Mouse (Mus musculus) MEL (cell line): ENCODE results near the gene Nr2e3. TPM values are rescaled to one million over a fixed set of nuclear protein-coding genes. Genes with fewer than 3 reads are reported as not detected.

ENCODE experiments used
- DNase-seq: peaks from one replicate; pipeline ENCODE4 v3.0.0; 2011; ENCODE audit warnings: low read depth, low spot score
- H3K27ac ChIP-seq: 2 replicates; pipeline ENCODE4 v1.5.1; 2012; ENCODE audit warnings: low read depth, mild to moderate bottlenecking, control low read depth, low read length, moderate library complexity; ENCODE audit not compliant: control insufficient read depth
- H3K27me3 ChIP-seq, 2 experiments: fragments of 150-350 bp in 1 of 2; sonication (generic) in 1 of 2; 2 replicates each; pipeline ENCODE4 v1.6.1; 2012; ENCODE audit warnings: low read length in 2 of 2, mild to moderate bottlenecking in 2 of 2, improper control_type of control experiment in 1 of 2, moderate library complexity in 1 of 2; ENCODE audit not compliant: insufficient read depth in 2 of 2, control insufficient read depth in 1 of 2
- H3K36me3 ChIP-seq, 2 experiments: 2 replicates each; pipeline ENCODE4 v1.6.1; 2012 to 2014; ENCODE audit warnings: low read length in 2 of 2, improper control_type of control experiment in 1 of 2, inconsistent platforms in 1 of 2, mild to moderate bottlenecking in 1 of 2; ENCODE audit not compliant: insufficient read depth in 2 of 2, control insufficient read depth in 1 of 2
- H3K4me1 ChIP-seq, 2 experiments: fragments of 150-350 bp in 1 of 2; sonication (generic) in 1 of 2; 2 replicates each; pipeline ENCODE4 v1.6.1; 2012; ENCODE audit warnings: low read length in 2 of 2, improper control_type of control experiment in 1 of 2, mild to moderate bottlenecking in 1 of 2; ENCODE audit not compliant: insufficient read depth in 2 of 2, control insufficient read depth in 1 of 2
- H3K4me3 ChIP-seq, 2 experiments: fragments of 150-350 bp in 1 of 2; sonication (generic) in 1 of 2; 2 replicates each; pipeline ENCODE4 v1.5.1; 2012; ENCODE audit warnings: low read depth in 2 of 2, low read length in 2 of 2, mild to moderate bottlenecking in 2 of 2, moderate library complexity in 2 of 2, control low read depth in 1 of 2, improper control_type of control experiment in 1 of 2; ENCODE audit not compliant: control insufficient read depth in 1 of 2, insufficient read depth in 1 of 2
- H3K79me2 ChIP-seq: 2 replicates; pipeline ENCODE4 v1.6.1; 2012; ENCODE audit warnings: mild to moderate bottlenecking, low read length, moderate library complexity; ENCODE audit not compliant: control insufficient read depth, poor library complexity, insufficient read depth
- H3K9ac ChIP-seq: 2 replicates; pipeline ENCODE4 v1.6.1; 2012; ENCODE audit warnings: low read depth, mild to moderate bottlenecking, control low read depth, low read length, moderate library complexity; ENCODE audit not compliant: control insufficient read depth, poor library complexity, severe bottlenecking
- H3K9me3 ChIP-seq: fragments of 150-350 bp; sonication (generic); replicated peaks from 2 replicates; pipeline ENCODE4 v1.6.1; 2012; ENCODE audit warnings: mild to moderate bottlenecking, low read length, improper control_type of control experiment, moderate library complexity; ENCODE audit not compliant: insufficient read depth
- CHD2 ChIP-seq: IDR thresholded peaks from 2 replicates; pipeline ENCODE4 v1.6.1; 2011; ENCODE audit warnings: low read length, improper control_type of control experiment
- EP300 ChIP-seq, 2 experiments: IDR thresholded peaks; 2 replicates each; pipeline ENCODE4 v1.6.1; 2011; ENCODE audit warnings: improper control_type of control experiment in 2 of 2, low read length in 2 of 2, low read depth in 1 of 2, mild to moderate bottlenecking in 1 of 2
- GATA1 ChIP-seq: IDR thresholded peaks from 2 replicates; pipeline ENCODE4 v1.6.1; 2011; ENCODE audit warnings: low read depth, low read length, improper control_type of control experiment
- HCFC1 ChIP-seq: IDR thresholded peaks from 2 replicates; pipeline ENCODE4 v1.6.1; 2012; ENCODE audit warnings: low read depth, mild to moderate bottlenecking, inconsistent platforms, low read length, improper control_type of control experiment, moderate library complexity
- KAT2A ChIP-seq: conservative IDR thresholded peaks from 2 replicates; pipeline ENCODE4 v1.6.1; 2012; ENCODE audit warnings: low read depth, low read length, improper control_type of control experiment, inconsistent platforms
- MAFK ChIP-seq: IDR thresholded peaks from 2 replicates; pipeline ENCODE4 v1.6.1; 2011; ENCODE audit warnings: low read depth, mild to moderate bottlenecking, low read length, improper control_type of control experiment, borderline replicate concordance
- POLR2AphosphoS2 ChIP-seq: IDR thresholded peaks from 2 replicates; pipeline ENCODE4 v1.6.1; 2011; ENCODE audit warnings: low read length, improper control_type of control experiment
- RAD21 ChIP-seq: IDR thresholded peaks from 2 replicates; pipeline ENCODE4 v1.6.1; 2011; ENCODE audit warnings: mild to moderate bottlenecking, low read depth, low read length, improper control_type of control experiment
- TBP ChIP-seq: IDR thresholded peaks from 2 replicates; pipeline ENCODE4 v1.8.0; 2011; ENCODE audit warnings: low read depth, low read length, improper control_type of control experiment
- TCF12 ChIP-seq: IDR thresholded peaks from 2 replicates; pipeline ENCODE4 v1.6.1; 2014; ENCODE audit warnings: low read depth, mild to moderate bottlenecking, inconsistent platforms, low read length, improper control_type of control experiment, moderate library complexity
- ZKSCAN1 ChIP-seq: IDR thresholded peaks from 2 replicates; pipeline ENCODE4 v1.6.1; 2012; ENCODE audit warnings: low read depth, mild to moderate bottlenecking, inconsistent platforms, low read length, improper control_type of control experiment, moderate library complexity
- polyA plus RNA-seq, 2 experiments: library from polyadenylated mRNA; stranded (reverse) in 1 of 2; unstranded in 1 of 2; fragments of >175 nt in 1 of 2; fragments of >200 nt in 1 of 2; gene quantifications; 2 replicates each; pipeline versions ENCODE4 v1.2.1 to v1.2.4; 2012; ENCODE audit warnings: low replicate concordance in 2 of 2, low read depth in 1 of 2; ENCODE audit not compliant: insufficient read length in 2 of 2, insufficient read depth in 1 of 2, missing spikeins in 1 of 2
- total RNA-seq: library from RNA; depleted of rRNA; stranded (reverse); fragments of 300-350 nt; gene quantifications from 2 replicates; pipeline ENCODE4 v1.2.3, GENCODE M21; 2012; rRNA removed

Gene Nr2e3
- total and polyA plus RNA-seq, 3 experiments: not detected

DNA sequence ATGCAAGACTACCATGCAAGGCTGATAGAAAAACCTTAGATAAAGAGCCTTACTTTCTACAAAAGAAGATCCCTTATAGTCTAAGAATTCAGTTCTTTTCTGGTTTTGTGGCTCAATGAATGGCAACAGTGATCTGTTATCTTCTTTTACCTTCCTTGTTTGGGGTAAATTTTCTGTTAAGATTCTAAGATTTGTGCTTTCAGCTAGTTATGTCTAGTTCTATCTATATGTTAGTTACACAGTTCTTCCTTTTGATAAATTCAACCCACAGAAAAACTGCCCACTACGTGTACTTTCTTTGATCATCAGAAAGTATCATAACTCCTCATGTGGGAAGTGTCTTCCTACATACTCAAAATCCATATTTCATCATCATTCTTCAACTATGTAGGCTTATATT lies 45.7 kb downstream of the Nr2e3 start:
- Histone ChIP-seq H3K79me2 (no peaks in the 10 kb centered on the region), H3K4me3 (no peak overlapping the region), H3K27ac (no peak overlapping the region), H3K36me3 (peaks cover 0 to 11% of the 10 kb centered on the region in 2 experiments; a peak in 2 of 4 replicates), H3K27me3 (no peaks in the 10 kb centered on the region), H3K9ac (no peak overlapping the region), H3K4me1 (peaks cover 0 to 9% of the 10 kb centered on the region in 2 experiments; a peak in 2 of 4 replicates), H3K9me3 (no peaks in the 10 kb centered on the region)
- peak; percentile 18 for DNase-seq
- TF ChIP-seq TCF12 (peak; percentile 30; the same call in 1 of the 2 replicates), ZKSCAN1 (peak; percentile 64; the same call in 1 of the 2 replicates), EP300 (IDR thresholded peaks at IDR 0.05; ENCODE audit: low read depth in 1 of 2, low read length in 2 of 2) (peak; percentile 17 to 63; a peak in 1 of 4 replicates), GATA1 (no peak)

DNA sequence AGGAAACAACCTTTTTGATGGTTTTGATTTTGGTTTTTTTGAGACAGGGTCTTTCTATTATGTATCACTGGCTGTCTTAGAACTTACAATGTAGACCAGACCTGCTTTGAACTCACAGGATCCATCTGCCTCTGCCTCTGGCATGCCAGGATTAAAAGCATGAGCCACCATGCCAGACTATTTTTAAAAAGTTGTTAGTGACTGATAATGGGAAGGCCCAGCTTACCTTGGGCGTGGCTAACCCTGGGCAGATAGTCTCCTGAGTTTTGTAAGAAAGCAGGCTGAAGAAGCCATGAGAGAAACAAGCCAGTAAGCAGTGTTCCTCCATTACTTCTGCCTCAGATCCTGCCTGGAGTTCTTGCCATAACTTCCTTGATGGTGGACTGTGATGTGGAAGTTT lies 57.1 kb downstream of the Nr2e3 start:
- no peaks in the 10 kb centered on the region for H3K27me3 ChIP-seq
- no peaks in the 10 kb centered on the region for H3K79me2 ChIP-seq
- H3K9me3 ChIP-seq: no peaks in the 10 kb centered on the region
- TF ChIP-seq MAFK: no peak
- TF ChIP-seq POLR2AphosphoS2: no peak
- no peak for TF ChIP-seq ZKSCAN1
- TF ChIP-seq TBP: peak; percentile 69
- TF ChIP-seq HCFC1: no peak
- TF ChIP-seq CHD2: no peak
- no peak for TF ChIP-seq RAD21
- no peak for TF ChIP-seq KAT2A
- H3K36me3 ChIP-seq: peaks cover 0 to 5% of the 10 kb centered on the region in 2 experiments; a peak in 2 of 4 replicates
- H3K27ac ChIP-seq: no peak overlapping the region
- DNase-seq: peak; percentile 50
- H3K4me1 ChIP-seq: no peaks in the 10 kb centered on the region
- H3K4me3 ChIP-seq: no peak overlapping the region
- H3K9ac ChIP-seq: no peak overlapping the region

Other genes with a start within 250 kb of the Nr2e3 start
- gene Senp8, start 209.9 kb downstream of the Nr2e3 start, total RNA-seq: 2.7 TPM in 2 replicates
- 1 to 10 TPM in 1 of 2 experiments, not detected in 1; 5.5 TPM for gene Senp8, start 209.9 kb downstream of the Nr2e3 start, polyA plus RNA-seq
- 3.3 and 3.8 TPM in 2 replicates for gene Myo9a, start 209.8 kb downstream of the Nr2e3 start, total RNA-seq
- 100 to 1,000 TPM in 1 of 2 experiments, 1 to 10 TPM in 1; 4.5 to 131 TPM for gene Myo9a, start 209.8 kb downstream of the Nr2e3 start, polyA plus RNA-seq